Mouse (Mus musculus): ENCODE data around the gene Sez6. TPM values are rescaled to one million over a fixed set of nuclear protein-coding genes. Genes with fewer than 3 reads are reported as not detected.

Gene Sez6
- polyA plus RNA-seq, 1 experiment from 2014 or later: 19.3 TPM

DNA sequence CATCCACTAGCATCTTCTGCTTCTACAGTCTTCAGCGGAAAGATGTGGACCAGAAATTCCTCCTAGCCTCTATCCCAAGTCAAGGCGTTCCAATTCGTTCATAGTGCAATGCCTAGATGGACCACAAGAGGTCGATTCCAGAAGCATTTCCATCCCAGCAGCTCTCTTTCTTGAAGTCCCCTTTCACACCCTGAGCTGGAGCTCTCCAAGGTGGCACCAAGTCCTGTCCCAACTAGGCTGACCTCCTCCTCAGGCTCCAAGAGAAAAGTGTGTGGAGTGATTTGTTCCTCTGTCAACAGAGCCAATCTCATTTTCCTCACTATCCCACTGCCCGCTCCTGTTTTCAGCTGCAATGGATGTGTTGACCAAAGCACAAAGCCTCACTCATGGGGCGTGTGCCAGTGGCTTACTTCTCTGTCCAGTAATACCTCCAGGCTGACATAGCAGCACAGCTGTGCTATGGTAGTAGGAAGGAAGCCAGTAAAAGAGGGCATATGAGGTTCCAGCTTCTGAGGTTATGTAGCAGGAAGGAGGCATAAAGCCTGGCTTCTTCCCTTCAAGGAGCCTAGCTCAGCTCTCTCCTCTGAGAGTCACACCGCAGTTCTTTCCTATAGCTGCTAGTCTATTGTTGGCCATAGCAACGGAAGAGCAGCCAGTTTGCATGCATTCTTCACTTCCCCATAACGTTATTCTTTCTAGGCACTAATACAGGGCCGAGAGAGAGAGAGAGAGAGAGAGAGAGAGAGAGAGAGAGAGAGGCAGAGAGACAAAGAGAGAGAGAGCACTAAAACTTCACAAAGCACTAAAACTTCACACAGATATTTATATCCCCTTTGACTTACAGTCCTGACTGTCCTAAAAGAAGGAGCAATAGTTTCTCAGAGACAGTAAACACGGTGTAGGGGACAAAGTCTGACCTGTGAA, 49.9 kb downstream of the Sez6 start:
- Histone ChIP-seq H3K27ac (peak overlapping the region; percentile 97; the same call in 1 of the 2 replicates), H3K9me3 (no peaks in the 10 kb centered on the region), H3K27me3 (ENCODE audit: insufficient read depth, poor library complexity, severe bottlenecking) (peaks cover 23% of the 10 kb centered on the region), H3K4me1 (replicated peaks) (peaks cover 22% of the 10 kb centered on the region), H3K4me3 (0 out of 2 replicates have a peak overlapping the region, but pooled peaks have one; percentile 100), H3K36me3 (no peaks in the 10 kb centered on the region)
- 36% methylated on average over 11 of the region's 11 CpGs for WGBS
- DNase-seq (ENCODE audit: low spot score): peak; percentile 57

DNA sequence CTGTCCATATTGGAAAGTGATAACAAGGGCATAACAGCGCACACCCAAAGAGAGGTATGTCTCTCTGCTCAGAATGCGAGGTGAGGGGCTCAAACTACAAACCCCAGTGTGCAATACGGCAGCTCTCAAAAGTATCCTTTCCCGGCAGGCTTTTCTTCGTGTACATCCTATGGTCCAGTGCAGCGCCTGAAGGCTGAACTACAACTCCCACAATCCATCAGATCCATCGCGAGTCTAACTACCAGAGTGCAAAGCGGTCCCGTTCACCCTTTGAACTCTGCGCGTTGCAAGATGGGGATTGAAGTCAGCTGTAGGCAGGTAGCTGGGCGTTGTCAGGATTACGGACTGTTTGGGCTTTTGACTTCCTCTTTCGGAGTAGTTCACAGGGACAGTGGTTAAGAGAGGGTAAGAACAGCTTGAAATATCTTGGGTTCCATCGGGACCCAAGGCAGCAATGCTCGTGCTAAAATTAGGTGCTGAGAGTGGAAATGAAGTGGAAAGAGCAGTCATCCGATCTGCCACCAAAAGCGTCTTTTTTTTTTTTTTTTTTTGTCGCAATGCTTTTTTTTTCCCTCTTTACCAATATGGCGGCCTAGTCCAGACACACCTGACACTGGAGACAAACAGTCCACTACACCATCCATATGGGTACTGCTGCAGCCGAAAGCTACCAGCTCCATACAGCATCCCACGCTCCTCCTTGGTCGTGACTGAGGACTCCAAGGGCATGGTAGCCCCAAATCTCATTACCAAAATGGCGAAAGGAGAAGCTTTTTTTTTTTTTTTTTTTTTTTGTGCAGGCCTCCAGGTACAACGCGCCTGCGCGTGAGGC, 51.2 kb downstream of the Sez6 start:
- peak overlapping the region; percentile 97 for H3K27ac ChIP-seq
- peak overlapping the region; percentile 100 for H3K4me3 ChIP-seq
- no peaks in the 10 kb centered on the region for H3K9me3 ChIP-seq
- peaks cover 12% of the 10 kb centered on the region for H3K36me3 ChIP-seq
- H3K4me1 ChIP-seq (replicated peaks): peaks cover 28% of the 10 kb centered on the region
- peaks cover 15% of the 10 kb centered on the region for H3K27me3 ChIP-seq (ENCODE audit: insufficient read depth, poor library complexity, severe bottlenecking)
- peak; percentile 95 for DNase-seq (ENCODE audit: low spot score)
- under 1% methylated on average over 29 of the region's 29 CpGs for WGBS

DNA sequence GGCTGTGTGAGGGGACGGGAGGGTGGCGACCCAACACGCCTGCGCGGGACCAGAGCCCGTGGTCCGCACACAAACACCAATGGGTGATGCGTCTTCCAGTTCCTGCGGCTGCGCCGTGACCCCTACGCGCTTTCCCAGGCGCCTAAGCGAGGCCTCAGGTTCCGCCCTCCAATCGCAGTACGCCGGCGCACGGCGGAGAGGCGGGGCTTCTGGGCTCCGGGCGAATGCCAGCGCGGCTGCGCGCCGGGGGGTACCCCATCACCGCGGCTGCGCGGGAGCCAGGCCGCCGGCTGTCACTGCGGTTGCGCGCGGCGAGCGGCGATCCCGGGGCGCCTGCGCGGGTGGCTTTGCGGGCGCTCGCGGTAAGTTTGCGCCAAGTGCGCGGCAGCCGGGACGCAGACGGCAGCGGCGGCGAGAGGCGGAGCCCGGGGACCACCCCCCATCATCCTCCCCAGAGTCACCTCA, 51.9 kb downstream of the Sez6 start, which contains the start of gene Phf12:
Phf12 (plus strand) TSS at position 314 of the 465 bp plus-strand sequence.
- Histone ChIP-seq H3K4me1 (replicated peaks) (peaks cover 28% of the 10 kb centered on the region), H3K27ac (peak within 1 kb of the TSS; percentile 97), H3K9me3 (no peaks in the 10 kb centered on the region), H3K4me3 (peak within 1 kb of the TSS; percentile 100), H3K36me3 (peaks cover 19% of the 10 kb centered on the region), H3K27me3 (ENCODE audit: insufficient read depth, poor library complexity, severe bottlenecking) (peaks cover 9% of the 10 kb centered on the region)
- peak; percentile 100 for DNase-seq (ENCODE audit: low spot score)
- under 1% methylated on average over 59 of the region's 62 CpGs for WGBS

DNA sequence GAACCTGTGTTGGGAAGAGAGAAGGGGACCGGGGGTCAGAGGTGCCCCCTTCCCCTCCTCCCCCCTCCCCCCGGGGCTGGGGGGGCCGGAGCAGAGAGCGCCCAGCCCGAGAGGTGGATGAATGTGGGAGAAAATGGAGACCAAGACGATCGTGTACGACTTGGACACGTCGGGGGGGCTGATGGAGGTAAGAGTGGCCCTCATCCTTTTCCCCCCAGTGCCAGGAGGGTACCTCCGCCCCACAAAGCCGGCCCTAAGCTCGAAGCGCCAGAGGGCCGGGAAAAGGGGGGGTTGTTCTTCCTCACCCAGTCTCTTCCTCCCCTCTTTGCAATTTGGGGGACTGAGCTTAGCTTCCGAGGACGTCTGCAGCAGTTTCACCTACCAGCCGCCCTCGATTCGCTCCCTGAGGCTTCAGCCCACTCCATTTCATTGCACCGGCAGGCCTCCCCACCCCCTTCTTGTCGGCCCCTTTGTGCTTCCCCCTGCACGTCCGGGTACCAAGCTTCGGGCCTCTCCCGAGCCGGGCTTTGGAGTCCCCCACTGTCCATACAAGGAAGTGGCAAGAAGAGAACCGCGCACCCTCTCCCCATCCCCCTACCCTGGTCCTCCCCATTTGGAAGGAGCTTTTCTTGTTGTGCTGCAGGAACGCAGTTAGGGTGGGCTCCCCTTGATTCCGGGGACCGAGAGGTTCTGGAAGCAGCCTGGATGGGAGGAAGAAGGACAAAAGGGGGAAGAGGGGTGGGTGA, 52.8 kb downstream of the Sez6 start:
- Histone ChIP-seq H3K27ac (peak overlapping the region; percentile 97), H3K4me3 (peak overlapping the region; percentile 100), H3K27me3 (ENCODE audit: insufficient read depth, poor library complexity, severe bottlenecking) (peaks cover 3% of the 10 kb centered on the region; the same call in 1 of the 2 replicates), H3K4me1 (replicated peaks) (peaks cover 28% of the 10 kb centered on the region), H3K9me3 (no peaks in the 10 kb centered on the region), H3K36me3 (peaks cover 28% of the 10 kb centered on the region)
- peak; percentile 69 for DNase-seq (ENCODE audit: low spot score)
- WGBS: under 1% methylated on average over 31 of the region's 32 CpGs

DNA sequence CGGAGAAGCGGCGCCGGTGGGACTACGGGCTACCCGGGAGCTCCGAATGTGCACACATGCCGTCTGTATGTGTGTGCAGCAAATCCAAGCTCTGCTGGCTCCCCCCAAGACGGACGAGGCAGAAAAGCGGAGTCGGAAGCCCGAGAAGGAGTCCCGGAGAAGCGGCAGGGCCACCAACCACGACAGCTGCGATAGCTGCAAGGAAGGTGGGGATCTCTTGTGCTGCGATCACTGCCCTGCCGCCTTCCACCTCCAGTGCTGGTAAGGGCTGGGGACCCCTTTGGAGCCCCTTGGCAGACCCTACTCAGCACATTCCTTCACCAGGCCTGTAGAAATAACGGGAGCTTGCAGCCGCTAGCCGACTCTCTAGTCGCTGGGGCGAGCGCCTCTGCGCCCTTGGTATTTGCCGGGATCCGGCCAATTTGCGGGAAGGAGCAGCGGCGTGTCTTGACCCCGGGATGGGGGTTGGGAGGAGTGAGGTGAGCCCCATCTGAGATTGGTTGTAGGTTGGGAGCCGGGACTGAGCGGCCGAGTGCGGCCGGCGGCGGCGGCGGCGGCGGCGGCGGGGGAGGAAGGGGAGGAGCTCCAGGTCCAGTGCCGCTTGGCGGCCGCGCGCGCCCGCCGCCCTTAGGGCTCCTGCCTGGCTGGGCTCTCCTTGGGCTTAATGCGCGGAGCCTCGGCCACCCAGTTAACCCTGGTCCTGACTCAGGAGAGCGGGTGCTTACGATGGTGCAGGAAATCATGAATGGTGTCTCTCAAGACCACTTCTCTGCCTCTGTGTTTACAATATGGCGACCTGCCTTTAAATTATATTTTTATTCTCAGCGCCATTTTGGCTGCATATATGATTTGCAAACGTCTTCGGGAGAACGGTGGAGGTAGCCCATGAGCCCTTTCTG, 53.6 kb downstream of the Sez6 start:
- Histone ChIP-seq H3K9me3 (no peaks in the 10 kb centered on the region), H3K27me3 (ENCODE audit: insufficient read depth, poor library complexity, severe bottlenecking) (no peaks in the 10 kb centered on the region), H3K4me1 (replicated peaks) (peaks cover 28% of the 10 kb centered on the region), H3K36me3 (peaks cover 36% of the 10 kb centered on the region), H3K27ac (peak overlapping the region; percentile 97), H3K4me3 (peak overlapping the region; percentile 100)
- DNase-seq (ENCODE audit: low spot score): peak; percentile 83
- under 1% methylated on average over 62 of the region's 63 CpGs for WGBS

DNA sequence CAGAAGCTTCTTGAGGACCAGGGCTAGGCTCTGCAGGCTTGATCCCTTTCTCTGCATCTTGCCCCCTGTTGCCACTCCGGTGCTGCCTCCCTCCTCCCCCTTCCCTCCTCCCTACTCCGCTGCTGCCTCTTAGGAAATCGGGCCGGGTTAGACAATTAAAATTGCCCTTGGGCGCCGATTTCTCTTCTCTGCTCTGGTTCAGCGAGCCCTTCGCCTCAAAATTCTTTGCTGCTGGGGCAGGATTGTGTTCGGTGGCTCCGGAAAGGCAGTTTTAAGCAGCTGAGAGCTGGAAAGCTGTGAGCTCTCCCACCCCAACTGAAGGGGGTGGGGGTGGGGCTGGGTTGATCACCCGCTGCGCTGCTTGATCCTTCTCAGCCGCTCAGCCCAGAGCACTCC, 54.2 kb downstream of the Sez6 start:
- H3K27ac ChIP-seq: peak overlapping the region; percentile 97
- peak overlapping the region; percentile 100 for H3K4me3 ChIP-seq
- no peaks in the 10 kb centered on the region for H3K27me3 ChIP-seq (ENCODE audit: insufficient read depth, poor library complexity, severe bottlenecking)
- peaks cover 28% of the 10 kb centered on the region for H3K4me1 ChIP-seq (replicated peaks)
- peaks cover 42% of the 10 kb centered on the region for H3K36me3 ChIP-seq
- WGBS: under 1% methylated on average over 13 of the region's 13 CpGs
- peak; percentile 63 for DNase-seq (ENCODE audit: low spot score)
- H3K9me3 ChIP-seq: no peaks in the 10 kb centered on the region

DNA sequence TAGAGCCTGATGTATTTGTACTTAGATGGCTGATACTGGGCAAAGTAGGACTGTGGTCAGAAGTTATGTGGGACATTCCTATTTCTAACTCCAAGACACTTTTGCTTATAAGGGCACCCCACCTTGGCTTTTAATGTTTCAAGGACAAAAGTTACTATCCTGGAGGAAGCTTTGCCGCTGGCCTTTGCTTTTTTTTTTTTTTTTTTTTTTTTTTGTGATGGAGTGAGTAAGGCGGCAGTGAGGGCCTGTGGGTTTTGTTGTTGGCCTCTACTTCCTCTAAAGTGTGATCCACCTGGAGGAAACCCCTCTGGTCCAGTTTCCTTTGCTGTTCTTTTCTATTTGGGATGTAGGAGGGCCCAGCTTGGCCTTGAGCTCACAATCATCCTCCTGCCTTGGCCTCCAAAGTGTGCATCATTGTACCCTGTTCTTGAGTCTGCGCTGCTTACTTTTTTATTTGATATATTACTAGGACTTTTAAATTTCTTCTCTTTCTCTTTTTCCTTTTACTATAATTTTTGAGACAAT, 55.0 kb downstream of the Sez6 start:
- H3K27me3 ChIP-seq (ENCODE audit: insufficient read depth, poor library complexity, severe bottlenecking): no peaks in the 10 kb centered on the region
- H3K27ac ChIP-seq: peak overlapping the region; percentile 97
- WGBS: 79% methylated on average over 3 of the region's 3 CpGs
- H3K9me3 ChIP-seq: no peaks in the 10 kb centered on the region
- DNase-seq (ENCODE audit: low spot score): no peak
- peak overlapping the region; percentile 100 for H3K4me3 ChIP-seq
- peaks cover 48% of the 10 kb centered on the region for H3K36me3 ChIP-seq
- H3K4me1 ChIP-seq (replicated peaks): peaks cover 23% of the 10 kb centered on the region

DNA sequence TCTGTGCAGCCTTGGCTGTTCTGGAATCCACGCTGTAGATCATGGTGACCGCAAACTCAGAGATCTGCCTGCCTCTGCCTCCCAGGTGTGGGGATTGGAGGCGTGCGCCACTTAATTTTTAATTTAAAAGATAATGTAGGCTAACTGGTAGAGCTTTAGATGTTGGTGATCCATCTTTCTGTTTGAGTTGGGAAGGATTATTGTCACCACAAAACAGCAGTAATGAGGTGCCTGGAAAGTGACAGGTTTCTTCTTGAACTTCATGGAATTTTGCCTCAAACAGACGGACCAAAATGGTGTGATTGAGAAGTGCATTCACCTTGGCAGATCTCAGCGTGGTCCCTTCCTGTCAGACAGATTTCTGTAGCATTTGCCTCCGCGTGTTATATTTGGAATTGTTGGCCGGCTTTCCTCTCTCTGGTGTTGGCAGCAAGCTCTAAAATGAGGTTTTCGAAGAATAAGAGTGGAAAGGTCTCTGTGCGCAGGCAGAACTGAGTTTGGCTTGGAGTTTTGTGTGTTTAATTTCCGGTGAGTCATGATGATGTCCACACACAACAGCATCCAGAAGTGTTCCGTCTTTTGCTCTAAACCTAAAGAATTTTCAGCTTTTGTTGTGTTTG, 58.6 kb downstream of the Sez6 start:
- Histone ChIP-seq H3K4me3 (no peak overlapping the region), H3K4me1 (replicated peaks) (peaks cover 15% of the 10 kb centered on the region), H3K27me3 (ENCODE audit: insufficient read depth, poor library complexity, severe bottlenecking) (no peaks in the 10 kb centered on the region), H3K9me3 (no peaks in the 10 kb centered on the region), H3K27ac (no peak overlapping the region), H3K36me3 (peaks cover 76% of the 10 kb centered on the region)
- WGBS: 93% methylated on average over 13 of the region's 13 CpGs
- DNase-seq (ENCODE audit: low spot score): no peak

DNA sequence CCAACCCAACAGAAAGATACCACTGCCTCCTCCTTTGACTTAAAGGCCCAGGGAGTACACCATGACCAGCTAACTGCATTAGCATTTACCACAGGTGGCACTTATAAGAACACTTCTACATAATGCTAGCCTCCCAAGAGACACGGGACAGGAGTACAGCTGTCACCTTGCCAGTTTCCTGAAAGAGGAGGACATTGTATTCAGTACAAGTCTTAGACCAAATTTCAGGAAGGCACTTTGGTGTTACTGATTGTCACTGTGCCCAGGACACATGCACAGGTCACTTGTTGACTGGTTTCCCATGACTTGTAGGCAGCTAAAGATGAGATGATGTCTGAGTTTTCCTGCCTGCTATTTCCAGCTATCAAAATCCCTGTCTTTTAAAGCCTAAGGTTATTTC, 65.0 kb downstream of the Sez6 start:
- no peaks in the 10 kb centered on the region for H3K9me3 ChIP-seq
- no peaks in the 10 kb centered on the region for H3K27me3 ChIP-seq (ENCODE audit: insufficient read depth, poor library complexity, severe bottlenecking)
- H3K27ac ChIP-seq: no peak overlapping the region
- H3K4me3 ChIP-seq: no peak overlapping the region
- WGBS: 88% methylated on average over 1 of the region's 1 CpGs
- peaks cover 82% of the 10 kb centered on the region for H3K36me3 ChIP-seq
- DNase-seq (ENCODE audit: low spot score): no peak
- no peaks in the 10 kb centered on the region for H3K4me1 ChIP-seq (replicated peaks)

DNA sequence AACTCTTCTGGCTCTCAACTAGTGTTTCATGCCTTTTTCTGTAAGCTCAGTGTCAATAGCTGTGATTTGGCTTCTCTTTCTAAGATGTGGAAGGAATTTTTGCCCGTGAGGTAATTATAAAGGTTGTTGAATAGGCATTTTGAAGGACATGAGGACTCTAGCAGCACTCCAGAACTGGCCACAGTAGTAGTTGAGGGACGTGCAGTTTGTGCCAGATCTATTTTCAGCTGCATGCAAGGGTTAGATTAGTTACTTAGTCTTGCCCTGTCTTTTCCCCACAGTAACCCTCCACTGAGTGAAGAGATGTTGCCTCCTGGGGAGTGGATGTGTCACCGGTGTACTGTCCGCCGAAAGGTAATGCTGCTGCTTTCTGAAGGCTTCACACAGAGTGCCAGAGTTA, 75.8 kb downstream of the Sez6 start:
- H3K9me3 ChIP-seq: no peaks in the 10 kb centered on the region
- H3K27ac ChIP-seq: no peak overlapping the region
- WGBS: 95% methylated on average over 5 of the region's 5 CpGs
- no peaks in the 10 kb centered on the region for H3K27me3 ChIP-seq (ENCODE audit: insufficient read depth, poor library complexity, severe bottlenecking)
- H3K4me3 ChIP-seq: no peak overlapping the region
- H3K4me1 ChIP-seq (replicated peaks): no peaks in the 10 kb centered on the region
- peaks cover 94% of the 10 kb centered on the region for H3K36me3 ChIP-seq
- no peak for DNase-seq (ENCODE audit: low spot score)

DNA sequence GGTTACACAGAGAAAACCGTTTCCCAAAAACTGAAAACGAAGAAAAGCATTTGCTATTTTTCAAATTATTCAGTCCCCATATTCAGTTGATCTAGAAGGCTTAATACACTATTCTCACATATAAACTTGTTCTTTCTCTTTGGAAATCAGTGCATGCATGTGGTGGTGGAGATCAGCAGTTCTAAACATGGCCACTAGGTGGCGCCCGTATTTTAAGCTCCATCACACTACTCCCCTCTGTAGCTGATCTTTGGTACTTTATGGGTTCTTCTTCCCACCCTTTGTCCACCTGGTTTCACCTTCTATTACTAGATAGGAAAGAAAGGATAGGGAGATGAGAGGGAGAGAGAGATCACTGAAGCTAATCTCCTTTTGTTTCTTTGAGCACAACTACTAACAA, 89.1 kb downstream of the Sez6 start:
- no peaks in the 10 kb centered on the region for H3K9me3 ChIP-seq
- H3K27ac ChIP-seq: no peak overlapping the region
- H3K27me3 ChIP-seq (ENCODE audit: insufficient read depth, poor library complexity, severe bottlenecking): no peaks in the 10 kb centered on the region
- H3K4me3 ChIP-seq: no peak overlapping the region
- DNase-seq (ENCODE audit: low spot score): peak; percentile 75
- H3K4me1 ChIP-seq (replicated peaks): no peaks in the 10 kb centered on the region
- peaks cover 97% of the 10 kb centered on the region for H3K36me3 ChIP-seq
- WGBS: 22% methylated on average over 4 of the region's 4 CpGs
